Mouse (Mus musculus): ENCODE results near the gene Ezh2. TPM values are rescaled to one million over a fixed set of nuclear protein-coding genes. Genes with fewer than 3 reads are reported as not detected.
"Not testable (repeated sequence)": the region's sequence is repeated elsewhere in the genome, so short reads cannot be mapped to it uniquely, and the experiment has no call there.

The Ezh2 gene
- total RNA-seq (2021), result 10 to 100 TPM; 10.8 to 11.4 TPM

DNA sequence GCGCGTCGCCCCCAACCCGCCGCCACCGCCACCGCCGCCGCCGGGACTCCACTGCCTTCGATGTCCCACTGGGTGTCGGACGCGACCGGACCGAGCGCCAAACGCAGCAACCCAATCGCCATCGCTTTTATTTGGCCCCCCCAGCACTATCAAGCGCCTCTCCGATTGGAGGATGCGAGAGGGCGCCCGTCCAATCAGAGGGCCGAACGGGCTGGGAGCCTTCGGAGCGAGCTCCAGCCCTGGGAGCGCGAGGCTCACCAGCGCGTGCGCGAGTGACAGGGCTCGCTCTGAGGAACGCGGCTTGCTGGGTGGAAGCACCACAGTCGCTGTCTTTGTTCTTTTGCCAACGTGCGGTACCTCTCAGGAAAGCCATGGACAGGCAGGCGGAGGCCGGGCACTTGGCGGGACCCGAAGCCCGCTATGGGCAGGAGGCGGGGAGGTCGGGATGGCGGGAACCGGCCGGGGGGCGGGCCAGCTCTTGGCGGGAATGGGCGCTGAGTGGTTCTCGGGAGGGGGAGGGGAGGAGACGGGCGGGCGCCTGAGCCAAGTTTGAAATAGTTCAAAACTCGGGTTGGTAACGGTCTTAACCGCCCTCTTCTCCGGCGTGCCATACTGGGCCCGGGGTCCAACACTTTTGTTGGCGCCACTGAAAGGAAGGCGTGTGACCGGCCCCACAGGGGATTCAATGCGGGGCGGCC lies at the start of gene Ezh2:
TSS of gene Ezh2 (minus strand) at position 416 of the 698 bp plus-strand sequence.
- DNase-seq, result peak; percentile 96 to 97
- intact Hi-C loops (cut with DNase I), result loop anchor here (2.0 to 5.0 kb wide), 2 partner anchors 52 to 140 kb away; no protein-coding TSS in a partner anchor

DNA sequence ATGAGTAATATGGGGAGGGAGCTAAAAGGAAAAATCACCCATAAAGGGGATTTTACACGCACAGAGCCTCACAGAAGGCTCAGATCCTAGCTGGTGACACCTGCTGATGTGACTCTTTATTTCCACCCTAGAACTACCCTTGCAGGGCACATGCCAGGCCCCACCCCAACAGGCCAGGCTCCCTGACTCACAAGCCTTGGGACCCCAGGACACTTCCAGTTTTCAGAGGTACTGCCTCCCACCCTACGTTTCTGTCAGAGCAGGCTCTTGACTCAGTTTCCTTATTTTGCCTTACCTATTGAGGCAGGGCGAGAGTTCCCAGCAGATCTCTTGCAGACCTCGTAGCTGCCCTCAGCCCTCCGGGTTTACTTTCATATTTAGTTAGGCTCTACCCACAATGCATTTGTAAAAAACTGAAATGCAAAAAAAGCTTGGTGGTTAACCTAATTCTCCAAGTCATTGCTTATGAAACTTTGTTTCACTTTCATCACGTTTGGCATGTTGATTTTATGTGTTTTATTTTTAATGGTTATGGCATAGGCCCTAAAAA lies 41.5 kb upstream of the Ezh2 start:
- intact Hi-C loops (cut with DNase I), result no loop called here
- no peak for DNase-seq

DNA sequence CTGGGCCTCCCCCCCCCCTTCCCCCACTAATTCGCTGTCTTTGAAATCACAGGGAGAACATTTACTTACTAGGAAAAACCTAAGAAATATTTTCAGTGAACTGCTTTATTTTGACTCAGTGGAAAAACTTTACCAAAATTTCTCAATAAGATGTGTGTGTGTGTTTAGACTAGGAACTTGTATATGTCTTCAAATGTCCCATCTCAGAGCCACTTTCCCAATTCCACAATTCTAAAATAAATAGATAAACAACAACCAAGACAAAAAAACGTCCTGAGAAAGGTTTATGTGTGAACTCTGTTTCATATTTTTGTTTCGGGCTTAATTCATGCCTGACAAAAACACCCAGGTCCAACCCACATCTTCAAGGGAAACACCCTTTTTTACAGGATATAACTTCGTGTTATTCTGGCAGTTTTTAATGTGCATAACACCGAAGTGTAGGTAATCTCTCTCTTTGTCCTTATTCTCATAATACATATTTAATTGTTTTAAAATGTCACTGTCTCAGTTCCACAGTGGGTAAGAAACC lies 40.9 kb upstream of the Ezh2 start:
- intact Hi-C loops (cut with DNase I), result no loop called here
- DNase-seq, result no peak

DNA sequence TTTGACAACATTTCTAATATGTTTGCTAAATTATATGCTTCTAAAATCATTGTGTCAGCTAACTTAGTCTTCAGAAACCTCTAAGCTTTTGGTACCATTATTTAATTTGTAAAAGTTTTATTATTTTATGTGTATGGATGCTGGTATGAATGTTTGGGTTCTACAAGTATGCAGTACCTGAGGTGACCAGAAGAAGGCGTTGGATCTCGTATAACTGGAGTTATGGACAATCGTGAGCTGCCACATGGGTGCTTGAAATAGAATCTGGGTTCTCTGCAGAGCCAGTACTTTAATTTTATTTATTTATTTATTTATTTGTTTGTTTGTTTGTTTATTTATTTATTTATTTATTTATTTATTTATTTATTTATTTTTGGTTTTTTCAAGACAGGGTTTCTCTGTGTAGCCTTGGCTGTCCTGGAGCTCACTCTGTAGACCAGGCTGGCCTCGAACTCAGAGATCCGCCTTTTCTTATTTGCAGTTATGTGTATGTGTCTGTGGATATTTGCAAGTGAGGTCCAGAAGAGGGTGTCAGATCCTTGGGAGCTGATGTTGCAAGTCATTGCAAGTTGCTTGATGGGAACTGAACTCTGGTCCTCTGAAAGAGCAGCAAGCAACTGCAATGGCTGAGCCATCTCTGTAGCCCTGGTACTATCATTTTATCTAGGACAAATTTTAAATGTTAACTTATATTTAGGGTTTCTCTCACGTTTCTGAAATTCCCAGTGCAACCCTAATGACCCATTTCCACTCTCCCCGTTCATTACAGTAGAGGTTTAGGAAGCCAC lies 40.3 kb upstream of the Ezh2 start:
- DNase-seq, result no peak
- intact Hi-C loops (cut with DNase I), result no loop called here

DNA sequence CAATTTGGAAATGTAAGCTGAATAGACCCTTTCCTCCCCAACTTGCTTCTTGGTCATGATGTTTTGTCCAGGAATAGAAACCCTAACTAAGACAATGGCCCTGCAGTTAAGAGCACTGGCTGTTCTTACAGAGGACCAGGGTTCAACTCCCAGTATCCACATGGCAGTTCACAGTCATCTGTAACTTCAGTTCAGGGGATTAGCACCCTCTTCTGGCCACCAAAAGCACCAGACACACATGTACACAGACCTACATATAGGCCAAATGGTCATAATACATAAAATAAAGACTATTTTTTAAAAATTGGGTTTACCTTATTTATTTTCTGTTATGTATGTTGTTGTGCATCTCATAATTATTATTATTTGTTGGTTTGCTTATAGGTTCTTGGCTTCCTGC lies 38.3 kb upstream of the Ezh2 start:
- DNase-seq, result no peak
- intact Hi-C loops (cut with DNase I), result no loop called here

DNA sequence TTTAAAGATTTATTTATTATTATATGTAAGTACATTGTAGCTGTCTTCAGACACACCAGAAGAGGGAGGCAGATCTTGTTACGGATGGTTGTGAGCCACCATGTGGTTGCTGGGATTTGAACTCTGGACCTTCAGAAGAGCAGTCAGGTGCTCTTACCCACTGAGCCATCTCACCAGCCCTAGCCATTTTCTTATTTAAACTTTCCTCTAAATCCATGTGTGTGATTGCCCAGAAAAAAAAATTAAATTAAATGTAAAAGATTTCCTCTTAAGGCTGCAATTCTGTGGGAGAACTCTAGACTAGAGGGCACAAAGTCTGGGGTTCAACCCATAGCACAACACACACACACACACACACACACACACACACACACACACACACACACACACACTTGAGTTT lies 34.9 kb upstream of the Ezh2 start:
- intact Hi-C loops (cut with DNase I); DNase-seq: not testable (repeated sequence)

DNA sequence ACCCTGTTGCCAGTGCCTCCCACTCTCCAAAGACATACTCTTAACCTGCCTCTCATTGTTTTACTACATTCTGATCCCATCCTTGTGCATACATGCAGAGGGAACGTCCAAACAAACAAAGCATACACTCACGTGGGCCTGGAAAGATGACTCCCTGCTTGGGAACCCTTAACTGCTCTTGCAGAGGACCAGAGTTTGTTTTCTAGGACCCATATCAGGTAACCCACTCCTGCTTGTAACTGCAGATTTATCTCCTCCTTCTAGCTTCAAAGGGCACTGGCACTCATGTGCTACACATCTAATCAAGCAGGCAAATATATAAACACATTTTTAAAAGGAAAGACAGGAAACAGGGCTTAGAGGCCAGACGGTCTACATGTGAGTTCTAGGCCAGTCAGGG lies 32.8 kb upstream of the Ezh2 start:
- DNase-seq, result no peak
- intact Hi-C loops (cut with DNase I), result no loop called here

DNA sequence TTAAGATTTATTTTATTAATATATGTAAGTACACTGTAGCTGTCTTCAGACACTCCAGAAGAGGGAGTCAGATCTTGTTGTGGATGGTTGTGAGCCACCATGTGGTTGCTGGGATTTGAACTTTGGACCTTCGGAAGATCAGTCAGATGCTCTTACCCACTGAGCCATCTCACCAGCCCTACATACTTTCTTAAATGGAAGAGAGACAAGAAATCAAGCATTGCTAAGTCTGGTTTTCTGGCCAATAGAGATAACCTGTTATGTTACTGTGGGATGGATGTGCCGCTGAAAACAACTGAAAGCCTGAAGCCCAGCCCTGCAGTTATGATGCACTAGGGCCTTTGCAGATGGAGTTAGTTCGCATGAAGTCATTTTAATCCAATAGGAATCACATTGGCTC lies 31.8 kb upstream of the Ezh2 start:
- DNase-seq; intact Hi-C loops (cut with DNase I): not testable (repeated sequence)

DNA sequence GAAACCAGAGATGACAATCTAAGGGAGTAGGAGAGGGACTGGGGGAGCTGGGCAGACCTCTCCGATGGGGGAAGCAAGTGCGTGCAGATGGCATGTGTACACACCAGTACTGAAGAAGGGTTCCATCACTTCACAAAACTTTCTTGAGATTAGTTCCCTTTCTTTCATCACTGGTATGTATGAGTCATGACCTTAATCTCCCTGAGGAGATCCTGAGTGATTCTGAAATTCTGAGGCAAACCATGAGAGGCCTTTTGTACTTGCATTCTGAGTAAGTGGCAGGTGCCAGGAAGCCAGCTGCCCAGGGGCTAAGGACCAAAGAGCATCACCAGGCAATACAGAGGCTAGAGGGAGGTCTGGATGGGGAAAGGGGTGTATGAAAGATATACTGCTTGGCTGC lies 25.9 kb upstream of the Ezh2 start:
- intact Hi-C loops (cut with DNase I), result no loop called here
- no peak for DNase-seq

DNA sequence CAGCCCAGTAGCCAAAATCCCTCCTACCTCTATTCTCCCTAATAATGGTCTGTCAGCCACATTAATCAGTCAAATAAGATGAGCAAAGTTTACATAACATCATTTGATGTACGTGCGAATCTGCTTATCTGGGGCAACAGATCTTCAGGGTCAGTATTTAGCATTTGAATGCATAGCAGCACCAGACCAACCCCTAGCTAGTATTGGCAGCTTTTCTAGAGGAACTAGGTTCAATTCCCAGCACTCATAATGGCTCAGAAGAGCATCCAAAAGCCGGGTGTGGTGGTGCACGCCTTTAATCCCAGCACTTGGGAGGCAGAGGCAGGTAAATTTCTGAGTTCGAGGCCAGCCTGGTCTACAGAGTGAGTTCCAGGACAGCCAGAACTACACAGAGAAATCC lies 13.2 kb upstream of the Ezh2 start:
- intact Hi-C loops (cut with DNase I); DNase-seq: not testable (repeated sequence)

DNA sequence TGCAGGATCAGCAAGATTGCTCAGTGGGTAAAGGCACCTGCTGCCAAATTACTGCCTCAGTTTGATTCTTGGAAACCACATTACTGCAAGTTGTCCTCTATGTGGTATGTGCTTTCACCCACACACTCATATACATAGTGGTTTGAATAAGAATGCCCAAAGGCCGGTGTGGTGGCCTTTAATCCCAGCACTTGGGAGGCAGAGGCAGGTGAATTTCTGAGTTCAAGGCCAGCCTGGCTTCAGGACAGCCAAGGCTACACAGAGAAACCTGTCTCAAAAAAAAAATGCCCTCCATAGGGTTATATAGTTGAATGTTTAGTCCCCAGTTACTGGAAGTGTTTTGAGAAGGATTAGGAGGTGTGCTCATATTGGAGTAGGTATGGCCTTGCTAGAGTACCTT lies 6.8 kb upstream of the Ezh2 start:
- intact Hi-C loops (cut with DNase I), result no loop called here
- no peak for DNase-seq

DNA sequence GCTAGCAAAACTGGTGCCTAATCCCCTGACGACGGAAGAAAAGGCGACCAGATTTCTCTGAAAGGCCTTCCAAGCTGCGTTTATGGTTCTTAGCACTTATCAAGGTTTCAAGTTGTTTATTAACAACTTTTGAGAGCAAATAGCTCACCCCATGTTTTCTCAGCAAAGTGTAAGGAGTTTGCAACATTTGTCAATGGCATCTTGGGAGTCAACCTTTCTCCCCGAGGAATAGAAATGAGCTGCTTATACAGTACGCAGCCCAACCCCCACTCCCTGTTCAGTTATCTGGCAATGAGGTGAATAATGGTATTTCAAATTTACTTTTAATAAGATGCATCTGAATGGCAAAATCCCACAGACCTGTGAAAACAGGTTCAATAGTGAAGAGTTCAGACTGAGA lies 555 bp upstream of the Ezh2 start:
- DNase-seq, result no peak
- intact Hi-C loops (cut with DNase I), result loop anchor here (2.0 to 5.0 kb wide), 2 partner anchors 52 to 141 kb away; no protein-coding TSS in a partner anchor

DNA sequence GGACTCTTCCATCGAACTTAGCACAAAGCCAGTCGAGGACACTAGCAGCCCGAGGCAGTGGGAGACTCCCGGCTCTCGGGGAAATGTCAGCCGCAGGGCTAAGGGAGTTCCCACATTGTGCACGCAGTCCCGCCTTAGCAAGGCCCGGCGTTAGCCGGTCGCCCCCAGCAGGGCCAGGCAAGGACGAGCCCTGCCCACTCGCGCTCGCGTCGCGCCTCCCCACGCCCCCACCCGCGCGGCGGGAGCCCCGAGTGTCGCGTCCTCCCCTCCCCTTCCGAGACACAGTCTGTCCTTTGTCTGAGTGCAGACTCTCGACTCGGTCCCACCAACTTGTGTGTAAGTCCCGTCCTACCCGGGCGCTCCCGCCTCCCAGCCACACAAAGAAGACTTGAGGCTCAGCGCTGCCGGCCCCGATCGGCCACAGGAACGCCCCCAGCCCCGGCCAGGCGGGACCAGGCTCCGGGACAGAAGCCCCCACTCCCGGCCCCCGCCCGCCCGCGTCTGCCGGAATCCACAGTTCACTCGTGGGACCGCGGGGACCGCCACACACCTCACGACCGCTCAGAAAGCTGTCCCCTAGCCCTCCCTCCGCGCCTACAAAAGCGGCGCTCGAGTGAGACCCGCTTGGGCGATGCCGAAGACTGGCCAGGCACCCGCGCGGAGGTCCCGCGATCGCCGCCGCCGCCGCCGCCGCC lies 853 bp downstream of the Ezh2 start:
- intact Hi-C loops (cut with DNase I), result loop anchor here (2.0 kb wide), 1 partner anchor 139 kb away; no protein-coding TSS in a partner anchor
- peak; percentile 69 to 77 for DNase-seq

DNA sequence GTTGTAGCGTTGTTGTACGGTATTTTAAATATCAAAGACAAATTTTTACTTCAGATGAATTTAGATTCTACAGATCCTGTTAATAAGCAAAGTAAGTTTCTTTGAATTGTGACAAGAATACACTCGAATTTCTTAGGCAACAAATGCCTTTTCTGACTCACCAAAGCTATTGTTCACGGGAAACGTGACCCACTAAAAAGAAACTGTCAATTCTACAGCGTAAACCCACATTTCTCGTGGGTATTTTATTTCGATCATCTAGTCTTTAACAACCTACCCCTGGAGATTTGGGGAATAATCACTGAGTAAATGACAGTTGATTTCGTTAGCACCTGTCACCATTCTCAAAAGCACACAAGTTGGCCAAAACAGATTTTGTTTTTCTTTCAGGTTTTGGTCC lies 1.6 kb downstream of the Ezh2 start:
- DNase-seq, result no peak
- intact Hi-C loops (cut with DNase I), result no loop called here

DNA sequence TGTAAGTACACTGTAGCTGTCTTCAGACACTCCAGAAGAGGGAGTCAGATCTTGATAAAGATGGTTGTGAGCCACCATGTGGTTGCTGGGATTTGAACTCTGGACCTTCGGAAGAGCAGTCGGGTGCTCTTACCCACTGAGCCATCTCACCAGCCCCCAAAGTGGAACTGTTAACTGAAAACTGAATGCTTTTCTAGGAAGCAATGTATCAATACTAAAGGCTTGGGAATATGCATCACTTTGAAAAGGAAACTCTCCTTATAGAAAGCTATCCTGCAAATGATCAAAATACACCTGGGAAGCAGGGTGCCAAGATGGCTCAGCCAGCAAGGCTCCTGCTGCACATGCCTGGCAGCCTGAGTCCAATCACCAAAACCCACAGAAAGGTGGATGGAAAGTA lies 7.8 kb downstream of the Ezh2 start:
- intact Hi-C loops (cut with DNase I), result not testable (repeated sequence)

DNA sequence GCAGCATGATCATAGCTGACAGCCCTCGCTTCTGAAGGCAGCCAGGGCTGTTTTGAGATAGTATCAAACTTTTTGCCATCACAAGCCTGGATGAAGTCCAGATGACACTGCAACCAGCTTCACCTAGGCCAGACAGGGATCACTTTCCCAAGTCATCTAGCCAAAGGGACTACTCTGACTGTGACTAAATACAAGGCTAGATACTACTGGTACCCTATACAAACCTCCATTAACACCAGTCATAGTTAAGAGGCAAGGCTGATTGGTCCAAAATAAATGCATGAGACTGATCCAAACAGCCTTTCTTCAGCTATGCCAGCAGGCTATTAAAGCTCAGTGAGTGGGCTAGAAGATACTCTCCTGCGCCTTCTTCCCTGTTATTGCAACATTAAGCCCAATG lies 22.3 kb downstream of the Ezh2 start:
- intact Hi-C loops (cut with DNase I), result no loop called here
- no peak for DNase-seq

More for the DNA sequence above, 7.8 kb downstream of the Ezh2 start:
- DNase-seq, result not testable (repeated sequence)

DNA sequence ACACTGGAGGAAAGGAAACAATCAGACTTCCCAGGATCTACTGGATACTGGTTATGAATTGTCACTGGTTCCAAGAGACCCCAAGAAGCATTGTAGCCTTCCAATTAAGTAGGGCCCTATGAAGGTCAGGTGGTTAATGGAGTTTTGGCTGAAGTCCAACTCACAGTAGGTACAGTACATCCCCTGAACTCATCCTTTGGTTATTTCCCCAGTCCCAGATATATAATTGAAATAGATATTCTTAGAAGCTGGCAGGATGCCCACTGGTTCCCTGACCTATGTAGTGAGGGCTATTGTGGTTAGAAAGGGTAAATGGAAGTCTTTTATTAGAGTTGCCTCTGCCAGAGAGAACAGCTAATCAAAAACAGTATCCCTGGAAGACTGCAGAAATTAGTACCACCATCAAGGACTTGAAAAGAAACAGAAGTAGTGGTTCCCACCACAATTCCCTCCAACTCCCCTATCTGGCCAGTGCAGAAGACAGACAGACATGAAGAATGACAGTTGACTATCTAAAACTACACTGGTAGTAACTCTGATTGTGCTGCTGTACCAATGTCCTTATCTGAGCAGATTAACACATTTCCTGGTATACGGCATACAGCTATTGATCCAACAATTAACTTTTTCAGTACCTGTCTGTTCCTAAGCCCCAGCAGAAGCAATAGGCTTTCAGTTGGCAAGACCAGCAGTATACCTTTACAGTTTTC lies 29.7 kb downstream of the Ezh2 start:
- no peak for DNase-seq
- intact Hi-C loops (cut with DNase I), result no loop called here

DNA sequence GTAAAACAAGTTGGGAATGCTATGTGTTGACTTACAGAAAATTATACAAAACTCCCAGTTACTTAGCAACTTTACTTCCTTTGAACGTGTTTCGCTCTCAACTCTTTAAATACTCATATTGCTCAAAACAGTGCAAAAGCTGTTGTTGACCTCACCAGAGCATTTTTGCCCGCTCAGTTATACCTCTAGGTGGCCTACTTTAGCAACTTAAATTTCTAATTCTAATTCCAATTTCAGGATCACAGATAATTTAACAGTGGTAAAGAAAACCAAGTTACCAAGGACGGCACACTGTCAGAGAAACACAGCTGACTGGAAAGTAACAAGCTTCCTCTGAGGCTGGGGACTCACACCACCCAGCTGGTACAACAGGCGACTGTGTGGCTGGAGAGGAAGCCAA lies 33.7 kb downstream of the Ezh2 start:
- intact Hi-C loops (cut with DNase I), result no loop called here
- DNase-seq, result no peak

DNA sequence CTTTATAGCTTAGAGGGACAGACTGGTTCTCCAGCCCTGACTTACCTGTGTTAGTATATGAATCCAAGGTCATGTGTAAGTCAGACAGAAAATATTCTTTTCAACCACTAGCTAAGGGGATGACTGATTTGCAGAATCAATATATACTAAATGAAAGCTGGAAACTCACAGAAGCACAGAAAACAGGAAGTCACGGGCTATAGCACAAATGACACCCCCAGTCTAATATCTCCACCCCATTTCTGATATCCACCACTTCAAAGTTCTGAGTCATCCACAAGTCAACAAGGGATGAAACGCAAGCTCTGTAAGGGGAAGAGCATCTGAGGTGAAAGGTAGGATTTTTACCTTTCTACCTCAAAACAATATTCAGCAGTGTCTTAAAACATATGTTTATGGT lies 34.3 kb downstream of the Ezh2 start:
- DNase-seq, result no peak
- intact Hi-C loops (cut with DNase I), result no loop called here

DNA sequence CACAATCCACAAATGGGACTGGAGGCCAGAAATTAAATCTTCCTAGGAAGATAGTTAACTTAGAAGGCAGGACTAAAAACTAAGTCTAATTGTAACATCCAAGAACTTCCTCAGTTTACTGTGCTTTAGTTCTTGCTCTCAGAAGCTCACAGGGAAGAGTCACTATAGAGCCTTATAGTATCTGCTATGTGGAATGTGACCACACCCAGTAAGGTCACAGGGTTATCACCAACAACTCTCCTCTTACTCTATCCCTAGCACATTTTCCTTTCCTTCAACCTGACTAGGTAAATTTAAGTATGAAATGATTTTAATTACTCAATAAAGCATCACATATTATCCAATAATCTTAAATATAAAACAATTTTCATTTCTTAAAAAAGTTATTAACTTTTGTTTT lies 34.7 kb downstream of the Ezh2 start:
- no peak for DNase-seq
- intact Hi-C loops (cut with DNase I), result no loop called here
